Mouse (Mus musculus): ENCODE data around the gene Olfr193. TPM values are rescaled to one million over a fixed set of nuclear protein-coding genes. Genes with fewer than 3 reads are reported as not detected.
A peak's percentile ranks its signal among the peaks of the same experiment; 100 is the strongest.
"Not testable (repeated sequence)": the region's sequence is repeated elsewhere in the genome, so short reads cannot be mapped to it uniquely, and the experiment has no call there.

Olfr193 gene
- polyA plus RNA-seq, 1 experiment from 2014 or later, result not detected

- no peaks in the 10 kb centered on the region for H3K36me3 ChIP-seq (ENCODE audit: control insufficient read depth, insufficient read depth)
- no peak overlapping the region for H3K4me3 ChIP-seq (ENCODE audit: low read depth, low read length)
- H3K4me1 ChIP-seq (replicated peaks; ENCODE audit: control insufficient read depth, insufficient read depth, low read length), result no peaks in the 10 kb centered on the region
- no peaks in the 10 kb centered on the region for H3K27me3 ChIP-seq (replicated peaks; ENCODE audit: control insufficient read depth, insufficient read depth, low read length)
- H3K4me2 ChIP-seq (replicated peaks; ENCODE audit: low read depth), result no peak overlapping the region
- no peak for ATAC-seq
- no peak overlapping the region for H3K9ac ChIP-seq (ENCODE audit: low read depth, low read length)
- H3K27ac ChIP-seq (ENCODE audit: low read depth, low read length), result no peak overlapping the region
- no peaks in the 10 kb centered on the region for H3K9me3 ChIP-seq (ENCODE audit: control insufficient read depth)
- TF ChIP-seq CTCF (IDR thresholded peaks at IDR 0.05; ENCODE audit: low read depth), result no peak
- WGBS, result 79% methylated on average over 2 of the region's 2 CpGs
Observed at GRCm38 (mm10) chr16:59105312-59105711, 6.4 kb downstream of the Olfr193 start.

- WGBS, result 62% methylated on average over 1 of the region's 1 CpGs
Observed at GRCm38 (mm10) chr16:59089722-59090121, 22.0 kb downstream of the Olfr193 start, which contains the start of gene Olfr191. TSS of gene Olfr191 (minus strand) at chr16:59089822.

GRCm38 (mm10) chr16:59081113-59081512, 30.6 kb downstream of the Olfr193 start:
- not testable (repeated sequence) for H3K9ac ChIP-seq (ENCODE audit: low read depth, low read length); ATAC-seq; H3K9me3 ChIP-seq (ENCODE audit: control insufficient read depth); H3K27me3 ChIP-seq (replicated peaks; ENCODE audit: control insufficient read depth, insufficient read depth, low read length); H3K4me2 ChIP-seq (replicated peaks; ENCODE audit: low read depth); H3K4me3 ChIP-seq (ENCODE audit: low read depth, low read length); H3K36me3 ChIP-seq (ENCODE audit: control insufficient read depth, insufficient read depth); H3K4me1 ChIP-seq (replicated peaks; ENCODE audit: control insufficient read depth, insufficient read depth, low read length); H3K27ac ChIP-seq (ENCODE audit: low read depth, low read length)
- 91% methylated on average over 2 of the region's 2 CpGs for WGBS

More at GRCm38 (mm10) chr16:59089722-59090121, 22.0 kb downstream of the Olfr193 start, which contains the start of gene Olfr191:
- H3K27me3 ChIP-seq (replicated peaks; ENCODE audit: control insufficient read depth, insufficient read depth, low read length); H3K4me1 ChIP-seq (replicated peaks; ENCODE audit: control insufficient read depth, insufficient read depth, low read length); H3K9me3 ChIP-seq (ENCODE audit: control insufficient read depth); H3K36me3 ChIP-seq (ENCODE audit: control insufficient read depth, insufficient read depth); ATAC-seq; H3K9ac ChIP-seq (ENCODE audit: low read depth, low read length); H3K4me2 ChIP-seq (replicated peaks; ENCODE audit: low read depth); H3K27ac ChIP-seq (ENCODE audit: low read depth, low read length); H3K4me3 ChIP-seq (ENCODE audit: low read depth, low read length): not testable (repeated sequence)

- 86% methylated on average over 5 of the region's 5 CpGs for WGBS
- H3K9me3 ChIP-seq (ENCODE audit: control insufficient read depth), result no peaks in the 10 kb centered on the region
- H3K27me3 ChIP-seq (replicated peaks; ENCODE audit: control insufficient read depth, insufficient read depth, low read length), result no peaks in the 10 kb centered on the region
- H3K27ac ChIP-seq (ENCODE audit: low read depth, low read length), result no peak within 1 kb of the TSS
- H3K4me1 ChIP-seq (replicated peaks; ENCODE audit: control insufficient read depth, insufficient read depth, low read length), result no peaks in the 10 kb centered on the region
- no peaks in the 10 kb centered on the region for H3K36me3 ChIP-seq (ENCODE audit: control insufficient read depth, insufficient read depth)
- no peak within 1 kb of the TSS for H3K4me2 ChIP-seq (replicated peaks; ENCODE audit: low read depth)
- no peak within 1 kb of the TSS for H3K9ac ChIP-seq (ENCODE audit: low read depth, low read length)
- TF ChIP-seq CTCF (IDR thresholded peaks at IDR 0.05; ENCODE audit: low read depth), result no peak
- no peak for ATAC-seq
- H3K4me3 ChIP-seq (ENCODE audit: low read depth, low read length), result no peak within 1 kb of the TSS
Observed at GRCm38 (mm10) chr16:59077905-59078304, 33.8 kb downstream of the Olfr193 start, which contains the start of gene Olfr190. TSS of gene Olfr190 (minus strand) at chr16:59078005.

- 60% methylated on average over 1 of the region's 1 CpGs for WGBS
- TF ChIP-seq CTCF (IDR thresholded peaks at IDR 0.05; ENCODE audit: low read depth), result no peak
- H3K9ac ChIP-seq (ENCODE audit: low read depth, low read length), result no peak overlapping the region
- ATAC-seq, result peak; percentile 61
- no peak overlapping the region for H3K4me3 ChIP-seq (ENCODE audit: low read depth, low read length)
- no peaks in the 10 kb centered on the region for H3K27me3 ChIP-seq (replicated peaks; ENCODE audit: control insufficient read depth, insufficient read depth, low read length)
- H3K27ac ChIP-seq (ENCODE audit: low read depth, low read length), result no peak overlapping the region
- no peak overlapping the region for H3K4me2 ChIP-seq (replicated peaks; ENCODE audit: low read depth)
- no peaks in the 10 kb centered on the region for H3K4me1 ChIP-seq (replicated peaks; ENCODE audit: control insufficient read depth, insufficient read depth, low read length)
- H3K9me3 ChIP-seq (ENCODE audit: control insufficient read depth), result no peaks in the 10 kb centered on the region
- no peaks in the 10 kb centered on the region for H3K36me3 ChIP-seq (ENCODE audit: control insufficient read depth, insufficient read depth)
Observed at GRCm38 (mm10) chr16:59073520-59073919, 38.2 kb downstream of the Olfr193 start.

- no peak overlapping the region for H3K9ac ChIP-seq (ENCODE audit: low read depth, low read length)
- no peaks in the 10 kb centered on the region for H3K9me3 ChIP-seq (ENCODE audit: control insufficient read depth)
- no peaks in the 10 kb centered on the region for H3K27me3 ChIP-seq (replicated peaks; ENCODE audit: control insufficient read depth, insufficient read depth, low read length)
- H3K4me3 ChIP-seq (ENCODE audit: low read depth, low read length), result no peak overlapping the region
- H3K4me1 ChIP-seq (replicated peaks; ENCODE audit: control insufficient read depth, insufficient read depth, low read length), result no peaks in the 10 kb centered on the region
- ATAC-seq, result peak; percentile 82
- H3K36me3 ChIP-seq (ENCODE audit: control insufficient read depth, insufficient read depth), result no peaks in the 10 kb centered on the region
- TF ChIP-seq CTCF (IDR thresholded peaks at IDR 0.05; ENCODE audit: low read depth), result no peak
- H3K27ac ChIP-seq (ENCODE audit: low read depth, low read length), result no peak overlapping the region
- no peak overlapping the region for H3K4me2 ChIP-seq (replicated peaks; ENCODE audit: low read depth)
Observed at GRCm38 (mm10) chr16:59071755-59072154, 39.9 kb downstream of the Olfr193 start.

- H3K4me2 ChIP-seq (replicated peaks; ENCODE audit: low read depth); H3K9ac ChIP-seq (ENCODE audit: low read depth, low read length); H3K27ac ChIP-seq (ENCODE audit: low read depth, low read length); H3K36me3 ChIP-seq (ENCODE audit: control insufficient read depth, insufficient read depth); H3K27me3 ChIP-seq (replicated peaks; ENCODE audit: control insufficient read depth, insufficient read depth, low read length); H3K9me3 ChIP-seq (ENCODE audit: control insufficient read depth); ATAC-seq; H3K4me3 ChIP-seq (ENCODE audit: low read depth, low read length); H3K4me1 ChIP-seq (replicated peaks; ENCODE audit: control insufficient read depth, insufficient read depth, low read length): not testable (repeated sequence)
- WGBS, result 47% methylated on average over 3 of the region's 3 CpGs
Observed at GRCm38 (mm10) chr16:59062411-59062810, 49.3 kb downstream of the Olfr193 start.

Other genes starting within 250 kb of the Olfr193 start
- gene Olfr177, start 237.1 kb downstream of the Olfr193 start, polyA plus RNA-seq (2015; fragmentation: Nextera tagmentation; extraction: Ambion mirVana), result not detected in 2 replicates
- gene Olfr178, start 219.8 kb downstream of the Olfr193 start, polyA plus RNA-seq (2015; fragmentation: Nextera tagmentation; extraction: Ambion mirVana), result not detected in 2 replicates
- gene Olfr181, start 183.1 kb downstream of the Olfr193 start, polyA plus RNA-seq (2015; fragmentation: Nextera tagmentation; extraction: Ambion mirVana), result not detected in 2 replicates
- not detected in 2 replicates for gene Olfr180, start 182.5 kb downstream of the Olfr193 start, polyA plus RNA-seq (2015; fragmentation: Nextera tagmentation; extraction: Ambion mirVana)
- gene Olfr183, start 116.5 kb downstream of the Olfr193 start, polyA plus RNA-seq (2015; fragmentation: Nextera tagmentation; extraction: Ambion mirVana), result not detected in 2 replicates
- gene Olfr186, start 81.6 kb downstream of the Olfr193 start, polyA plus RNA-seq (2015; fragmentation: Nextera tagmentation; extraction: Ambion mirVana), result not detected in 2 replicates
- gene Olfr187, start 72.1 kb downstream of the Olfr193 start, polyA plus RNA-seq (2015; fragmentation: Nextera tagmentation; extraction: Ambion mirVana), result not detected in 2 replicates
- 0.03 and 0.07 TPM in 2 replicates for gene Olfr190, start 33.9 kb downstream of the Olfr193 start, polyA plus RNA-seq (2015; fragmentation: Nextera tagmentation; extraction: Ambion mirVana)
- not detected in 2 replicates for gene Olfr191, start 22.1 kb downstream of the Olfr193 start, polyA plus RNA-seq (2015; fragmentation: Nextera tagmentation; extraction: Ambion mirVana)
- gene Olfr194, start 9.2 kb upstream of the Olfr193 start, polyA plus RNA-seq (2015; fragmentation: Nextera tagmentation; extraction: Ambion mirVana), result not detected in 2 replicates
- gene Olfr195, start 35.2 kb upstream of the Olfr193 start, polyA plus RNA-seq (2015; fragmentation: Nextera tagmentation; extraction: Ambion mirVana), result not detected in 2 replicates
- not detected in 2 replicates for gene Olfr196, start 58.6 kb upstream of the Olfr193 start, polyA plus RNA-seq (2015; fragmentation: Nextera tagmentation; extraction: Ambion mirVana)
- gene Olfr198, start 91.7 kb upstream of the Olfr193 start, polyA plus RNA-seq (2015; fragmentation: Nextera tagmentation; extraction: Ambion mirVana), result not detected in 2 replicates
- not detected in 2 replicates for gene Olfr199, start 107.9 kb upstream of the Olfr193 start, polyA plus RNA-seq (2015; fragmentation: Nextera tagmentation; extraction: Ambion mirVana)
- 0.05 and 0.09 TPM in 2 replicates for gene Olfr201, start 160.8 kb upstream of the Olfr193 start, polyA plus RNA-seq (2015; fragmentation: Nextera tagmentation; extraction: Ambion mirVana)
- gene Olfr202, start 174.9 kb upstream of the Olfr193 start, polyA plus RNA-seq (2015; fragmentation: Nextera tagmentation; extraction: Ambion mirVana), result not detected in 2 replicates
- 0.10 TPM in 1 of 2 replicates, not detected in the other for gene Olfr203, start 187.0 kb upstream of the Olfr193 start, polyA plus RNA-seq (2015; fragmentation: Nextera tagmentation; extraction: Ambion mirVana)
- gene Olfr204, start 206.4 kb upstream of the Olfr193 start, polyA plus RNA-seq (2015; fragmentation: Nextera tagmentation; extraction: Ambion mirVana), result not detected in 2 replicates
- gene Olfr205, start 219.3 kb upstream of the Olfr193 start, polyA plus RNA-seq (2015; fragmentation: Nextera tagmentation; extraction: Ambion mirVana), result not detected in 2 replicates
- not detected in 2 replicates for gene Olfr206, start 237.4 kb upstream of the Olfr193 start, polyA plus RNA-seq (2015; fragmentation: Nextera tagmentation; extraction: Ambion mirVana)

Measured in intestine, postnatal 0 days (tissue).